Mouse (Mus musculus) midbrain, embryonic 14.5 days (tissue): ENCODE results near the gene Tmem114. TPM values are rescaled to one million over a fixed set of nuclear protein-coding genes. Genes with fewer than 3 reads are reported as not detected.

Experiments used
- ATAC-seq: fragments of 200-750 bp; cut with Nextera tagmentation; 2 replicates; pipeline ENCODE4 v1.8.0; 2017; ENCODE audit warnings: moderate number of reproducible peaks, moderate library complexity; ENCODE audit not compliant: low FRiP score, low TSS enrichment
- DNase-seq: peaks from one replicate; pipeline ENCODE4 v3.0.0-alpha.2; 2015
- H3K27ac ChIP-seq: fragments of 300-500 bp; sonication (generic); replicated peaks from 2 replicates; pipeline ENCODE4 v1.5.1; 2014; ENCODE audit warnings: mild to moderate bottlenecking, low read depth, low read length, moderate library complexity
- H3K27me3 ChIP-seq: fragments of 300-500 bp; sonication (generic); 2 replicates; pipeline ENCODE4 v1.6.1; 2014; ENCODE audit warnings: low read length, control low read depth, mixed read lengths; ENCODE audit not compliant: control insufficient read depth, insufficient read depth
- H3K36me3 ChIP-seq: fragments of 300-500 bp; sonication (generic); 2 replicates; pipeline ENCODE4 v1.6.1; 2014; ENCODE audit warnings: low read length, control low read depth; ENCODE audit not compliant: control insufficient read depth, insufficient read depth
- H3K4me1 ChIP-seq: fragments of 300-500 bp; sonication (generic); 2 replicates; pipeline ENCODE4 v1.6.1; 2014; ENCODE audit warnings: mild to moderate bottlenecking, antibody characterized with exemption, low read length, control low read depth; ENCODE audit not compliant: control insufficient read depth, insufficient read depth
- H3K4me2 ChIP-seq: fragments of 300-500 bp; sonication (generic); 2 replicates; pipeline ENCODE4 v1.6.1; 2014; ENCODE audit warnings: mild to moderate bottlenecking, low read length, moderate library complexity
- H3K4me3 ChIP-seq: fragments of 300-500 bp; sonication (generic); replicated peaks from 2 replicates; pipeline ENCODE4 v1.5.1; 2014; ENCODE audit warnings: low read depth, low read length
- H3K9ac ChIP-seq: fragments of 300-500 bp; sonication (generic); replicated peaks from 2 replicates; pipeline ENCODE4 v1.6.1; 2014; ENCODE audit warnings: mild to moderate bottlenecking, low read length, moderate library complexity
- H3K9me3 ChIP-seq: fragments of 300-500 bp; sonication (generic); 2 replicates; pipeline ENCODE4 v1.6.1; 2016; ENCODE audit warnings: low read length, control low read depth, mixed read lengths; ENCODE audit not compliant: control insufficient read depth
- WGBS: fragments of 180-500 bp; shearing (Covaris S2); extraction: QIAGEN DNeasy Blood & Tissue Kit; methylation state at CpG from one replicate; pipeline ENCODE4 v1.1.7; 2014; 5-methylcytosine and 5-hydroxymethylcytosine counted together
- polyA plus RNA-seq: library from polyadenylated mRNA; unstranded; fragments of >200 nt; fragmentation: Nextera tagmentation; extraction: Ambion mirVana; gene quantifications from 2 replicates; pipeline ENCODE4 v1.2.1, GENCODE M21; 2014

Gene Tmem114
- not detected in 2 replicates for polyA plus RNA-seq

GRCm38 (mm10) chr16:8424971-8425330, at the start of gene Tmem114:
Gene Tmem114, minus strand, starts transcription at chr16:8425136.
- WGBS: 2% methylated on average over 16 of the region's 16 CpGs

GRCm38 (mm10) chr16:8470603-8471481, 45.9 kb upstream of the Tmem114 start, which contains the start of gene Mettl22:
Gene Mettl22, plus strand, starts transcription at chr16:8470788.
- H3K4me3 ChIP-seq: peak within 1 kb of the TSS; percentile 60
- H3K4me1 ChIP-seq: peaks cover 5% of the 10 kb centered on the region
- under 1% methylated on average over 48 of the region's 48 CpGs for WGBS
- peak within 1 kb of the TSS; percentile 15 for H3K27ac ChIP-seq
- no peaks in the 10 kb centered on the region for H3K27me3 ChIP-seq
- H3K9me3 ChIP-seq: no peaks in the 10 kb centered on the region
- H3K36me3 ChIP-seq: 0 out of 2 replicates have a peak, but pooled peaks cover 3% of the 10 kb centered on the region
- peak within 1 kb of the TSS; percentile 69 for H3K9ac ChIP-seq
- H3K4me2 ChIP-seq: peak within 1 kb of the TSS; percentile 78
- ATAC-seq: peak; percentile 98
- peak; percentile 97 for DNase-seq

More at GRCm38 (mm10) chr16:8424971-8425330, at the start of gene Tmem114:
- no peaks in the 10 kb centered on the region for H3K9me3 ChIP-seq
- H3K4me3 ChIP-seq: peak within 1 kb of the TSS; percentile 36
- ATAC-seq (no peak), DNase-seq (peak; percentile 39)
- H3K27me3 ChIP-seq: peaks cover 38% of the 10 kb centered on the region
- no peaks in the 10 kb centered on the region for H3K36me3 ChIP-seq
- H3K9ac ChIP-seq: peak within 1 kb of the TSS; percentile 31
- no peak within 1 kb of the TSS for H3K27ac ChIP-seq
- H3K4me2 ChIP-seq: peak within 1 kb of the TSS; percentile 71
- H3K4me1 ChIP-seq: peaks cover 4% of the 10 kb centered on the region; the same call in 1 of the 2 replicates

- peak; percentile 65; the same call in 1 of the 2 replicates for ATAC-seq
- Histone ChIP-seq H3K27me3 (no peaks in the 10 kb centered on the region), H3K27ac (no peak overlapping the region), H3K4me2 (peak overlapping the region; percentile 78), H3K9me3 (no peaks in the 10 kb centered on the region), H3K4me3 (peak overlapping the region; percentile 60), H3K4me1 (peaks cover 5% of the 10 kb centered on the region), H3K36me3 (no peaks in the 10 kb centered on the region), H3K9ac (no peak overlapping the region)
- DNase-seq: no peak
- 77% methylated on average over 2 of the region's 2 CpGs for WGBS
Observed at GRCm38 (mm10) chr16:8470132-8470531, 45.2 kb upstream of the Tmem114 start.

- H3K4me2 ChIP-seq: no peak overlapping the region
- no peaks in the 10 kb centered on the region for H3K9me3 ChIP-seq
- no peak overlapping the region for H3K9ac ChIP-seq
- 0 out of 2 replicates have a peak, but pooled peaks cover 2% of the 10 kb centered on the region for H3K4me1 ChIP-seq
- no peaks in the 10 kb centered on the region for H3K36me3 ChIP-seq
- WGBS: 37% methylated on average over 6 of the region's 6 CpGs
- H3K27me3 ChIP-seq: no peaks in the 10 kb centered on the region
- ATAC-seq (no peak), DNase-seq (peak; percentile 77)
- H3K27ac ChIP-seq: no peak overlapping the region
- H3K4me3 ChIP-seq: no peak overlapping the region
Observed at GRCm38 (mm10) chr16:8459098-8459497, 34.2 kb upstream of the Tmem114 start.

- DNase-seq (no peak), ATAC-seq (no peak)
- no peaks in the 10 kb centered on the region for H3K9me3 ChIP-seq
- no peaks in the 10 kb centered on the region for H3K27me3 ChIP-seq
- H3K4me1 ChIP-seq: 0 out of 2 replicates have a peak, but pooled peaks cover 2% of the 10 kb centered on the region
- H3K9ac ChIP-seq: no peak overlapping the region
- H3K4me2 ChIP-seq: no peak overlapping the region
- WGBS: 92% methylated on average over 4 of the region's 4 CpGs
- no peak overlapping the region for H3K4me3 ChIP-seq
- no peaks in the 10 kb centered on the region for H3K36me3 ChIP-seq
- no peak overlapping the region for H3K27ac ChIP-seq
Observed at GRCm38 (mm10) chr16:8458391-8458790, 33.5 kb upstream of the Tmem114 start.

GRCm38 (mm10) chr16:8455221-8455620, 30.3 kb upstream of the Tmem114 start:
- Histone ChIP-seq H3K9me3 (no peaks in the 10 kb centered on the region), H3K27me3 (no peaks in the 10 kb centered on the region), H3K27ac (no peak overlapping the region), H3K36me3 (no peaks in the 10 kb centered on the region), H3K4me3 (no peak overlapping the region), H3K4me2 (no peak overlapping the region), H3K4me1 (0 out of 2 replicates have a peak, but pooled peaks cover 2% of the 10 kb centered on the region), H3K9ac (no peak overlapping the region)
- 45% methylated on average over 2 of the region's 2 CpGs for WGBS
- DNase-seq (no peak), ATAC-seq (no peak)

- Histone ChIP-seq H3K4me3 (no peak overlapping the region), H3K27me3 (no peaks in the 10 kb centered on the region), H3K9me3 (no peaks in the 10 kb centered on the region), H3K27ac (no peak overlapping the region), H3K36me3 (no peaks in the 10 kb centered on the region), H3K4me1 (0 out of 2 replicates have a peak, but pooled peaks cover 2% of the 10 kb centered on the region), H3K4me2 (no peak overlapping the region), H3K9ac (no peak overlapping the region)
- WGBS: 98% methylated on average over 2 of the region's 2 CpGs
- DNase-seq (no peak), ATAC-seq (no peak)
Observed at GRCm38 (mm10) chr16:8453301-8453700, 28.4 kb upstream of the Tmem114 start.

GRCm38 (mm10) chr16:8446256-8446655, 21.3 kb upstream of the Tmem114 start:
- no peak for ATAC-seq
- H3K9ac ChIP-seq: no peak overlapping the region
- WGBS: 93% methylated on average over 6 of the region's 6 CpGs
- no peaks in the 10 kb centered on the region for H3K9me3 ChIP-seq
- no peak overlapping the region for H3K4me3 ChIP-seq
- no peaks in the 10 kb centered on the region for H3K27me3 ChIP-seq
- no peak for DNase-seq
- H3K4me2 ChIP-seq: no peak overlapping the region
- H3K27ac ChIP-seq: no peak overlapping the region
- H3K4me1 ChIP-seq: no peaks in the 10 kb centered on the region
- no peaks in the 10 kb centered on the region for H3K36me3 ChIP-seq
